Mouse (Mus musculus): ENCODE results near the gene Tpp1. TPM values are rescaled to one million over a fixed set of nuclear protein-coding genes. Genes with fewer than 3 reads are reported as not detected.

Tpp1 gene
- polyA plus RNA-seq, 1 experiment from 2014 or later: 48.2 TPM

DNA sequence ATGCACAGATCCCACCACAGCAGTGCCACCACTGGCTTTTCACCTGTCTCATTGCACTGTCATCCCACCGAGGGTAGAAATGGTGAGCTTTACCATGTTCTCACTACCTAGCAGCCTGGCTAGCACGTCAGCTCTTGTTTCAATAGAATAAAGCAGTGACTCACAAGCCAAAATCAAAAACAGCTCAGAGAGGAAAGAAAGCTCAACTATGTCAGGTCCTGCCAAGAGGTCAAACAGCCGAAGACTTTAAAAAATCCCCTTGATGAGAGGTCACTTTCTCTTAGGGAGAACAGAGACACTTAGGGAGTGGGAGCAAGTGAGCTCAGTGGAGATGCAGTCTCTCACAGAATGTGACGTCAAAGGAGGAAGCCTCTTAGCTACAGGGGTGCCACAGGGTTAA, 31.8 kb upstream of the Tpp1 start:
- WGBS: 40% methylated on average over 4 of the region's 4 CpGs
- Histone ChIP-seq H3K9ac (peak overlapping the region; percentile 49; the same call in 1 of the 2 replicates), H3K4me1 (replicated peaks; ENCODE audit: control insufficient read depth, insufficient read depth, low read length) (peaks cover 52% of the 10 kb centered on the region), H3K36me3 (replicated peaks; ENCODE audit: control insufficient read depth, insufficient read depth) (peaks cover 67% of the 10 kb centered on the region), H3K4me2 (replicated peaks) (peak overlapping the region; percentile 97), H3K9me3 (ENCODE audit: control insufficient read depth, low read length) (no peaks in the 10 kb centered on the region), H3K27ac (no peak overlapping the region), H3K27me3 (ENCODE audit: control insufficient read depth, insufficient read depth, low read length) (no peaks in the 10 kb centered on the region), H3K4me3 (replicated peaks; ENCODE audit: low read length) (no peak overlapping the region)
- ATAC-seq (ENCODE audit: low FRiP score) (no peak), DNase-seq (ENCODE audit: low spot score) (no peak)

DNA sequence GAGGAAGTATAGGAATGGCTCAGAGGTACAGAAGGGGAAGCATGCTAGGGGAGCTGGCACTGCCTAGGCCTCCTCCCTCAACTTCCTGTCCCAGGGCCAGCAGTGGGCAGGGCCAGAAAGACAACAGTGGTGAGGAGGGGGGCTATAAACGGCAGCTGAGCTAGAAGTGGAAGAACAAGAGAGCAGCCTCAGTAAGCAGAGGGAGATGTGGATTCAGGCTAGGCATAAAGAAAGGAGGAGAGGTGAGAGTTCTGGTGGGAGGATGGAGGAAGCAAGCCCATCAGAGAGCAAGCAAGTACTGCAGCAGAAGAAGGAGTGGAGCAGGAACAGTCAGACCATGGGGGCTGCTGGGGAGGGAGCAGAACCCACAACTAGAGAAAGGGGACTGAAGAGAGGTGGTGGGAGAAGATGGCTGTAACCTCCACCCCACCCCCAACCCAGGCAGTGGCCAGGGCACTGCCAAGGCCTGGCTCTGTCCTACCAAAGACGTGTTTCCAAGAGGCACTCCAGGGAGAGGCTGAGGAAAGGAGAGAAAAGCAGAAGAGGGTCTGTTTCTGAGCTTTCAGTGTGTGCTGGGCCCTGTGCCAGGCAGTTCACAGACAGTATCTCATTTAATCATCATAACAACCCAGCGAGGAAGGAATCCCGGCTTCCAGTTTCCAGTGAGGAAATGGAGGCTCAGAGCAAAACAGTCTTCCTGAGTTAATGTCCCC, 26.7 kb upstream of the Tpp1 start:
- Histone ChIP-seq H3K27me3 (ENCODE audit: control insufficient read depth, insufficient read depth, low read length) (no peaks in the 10 kb centered on the region), H3K36me3 (replicated peaks; ENCODE audit: control insufficient read depth, insufficient read depth) (peaks cover 84% of the 10 kb centered on the region), H3K4me2 (replicated peaks) (peak overlapping the region; percentile 31), H3K27ac (peak overlapping the region; percentile 70), H3K9me3 (ENCODE audit: control insufficient read depth, low read length) (no peaks in the 10 kb centered on the region), H3K4me3 (replicated peaks; ENCODE audit: low read length) (no peak overlapping the region), H3K9ac (peak overlapping the region; percentile 28; the same call in 1 of the 2 replicates), H3K4me1 (replicated peaks; ENCODE audit: control insufficient read depth, insufficient read depth, low read length) (peaks cover 58% of the 10 kb centered on the region)
- no peak for DNase-seq (ENCODE audit: low spot score)
- 32% methylated on average over 4 of the region's 4 CpGs for WGBS
- peak; percentile 74 for ATAC-seq (ENCODE audit: low FRiP score)

DNA sequence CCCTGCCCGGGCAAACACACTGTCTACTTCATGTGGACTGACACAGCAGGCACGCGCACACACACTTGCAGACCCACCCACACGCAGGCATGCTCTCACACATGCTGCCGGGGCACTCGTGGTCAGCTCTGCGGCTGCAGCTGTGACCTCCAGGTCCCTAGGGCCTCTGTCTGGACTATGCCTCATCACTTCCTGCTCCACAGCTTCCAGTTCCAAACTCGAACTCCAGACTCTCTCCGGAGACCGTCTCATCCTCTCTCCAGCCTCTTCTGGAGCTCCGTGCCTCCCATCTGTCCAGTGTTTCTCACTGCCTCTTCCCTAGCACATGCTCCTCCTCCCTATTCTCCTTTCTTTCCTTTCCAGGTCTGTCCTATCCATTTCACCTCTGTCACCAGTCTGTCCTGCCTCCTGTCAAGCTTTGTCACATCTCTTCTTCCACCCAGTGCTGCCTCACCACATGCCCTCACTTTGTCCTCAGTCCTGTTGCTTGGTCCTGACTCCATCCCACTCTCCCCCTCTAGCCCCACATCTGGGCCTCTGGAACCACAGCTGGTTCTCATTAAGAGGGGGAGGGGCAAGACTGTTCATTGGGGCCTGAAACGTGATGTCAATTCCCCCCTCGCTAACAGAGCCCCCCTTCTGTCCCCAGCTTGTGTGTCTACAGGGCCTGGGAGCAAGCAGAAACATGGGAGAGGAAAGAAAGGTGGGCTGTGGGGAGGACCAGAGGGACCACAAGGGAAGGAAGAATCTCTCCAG, 25.9 kb upstream of the Tpp1 start:
- H3K4me2 ChIP-seq (replicated peaks): peak overlapping the region; percentile 31
- peak; percentile 23; the same call in 1 of the 2 replicates for ATAC-seq (ENCODE audit: low FRiP score)
- no peak overlapping the region for H3K4me3 ChIP-seq (replicated peaks; ENCODE audit: low read length)
- H3K27me3 ChIP-seq (ENCODE audit: control insufficient read depth, insufficient read depth, low read length): no peaks in the 10 kb centered on the region
- WGBS: 44% methylated on average over 13 of the region's 13 CpGs
- DNase-seq (ENCODE audit: low spot score): no peak
- peak overlapping the region; percentile 31 for H3K9ac ChIP-seq
- H3K9me3 ChIP-seq (ENCODE audit: control insufficient read depth, low read length): no peaks in the 10 kb centered on the region
- peaks cover 50% of the 10 kb centered on the region for H3K4me1 ChIP-seq (replicated peaks; ENCODE audit: control insufficient read depth, insufficient read depth, low read length)
- peak overlapping the region; percentile 70; the same call in 1 of the 2 replicates for H3K27ac ChIP-seq
- peaks cover 80% of the 10 kb centered on the region for H3K36me3 ChIP-seq (replicated peaks; ENCODE audit: control insufficient read depth, insufficient read depth)

DNA sequence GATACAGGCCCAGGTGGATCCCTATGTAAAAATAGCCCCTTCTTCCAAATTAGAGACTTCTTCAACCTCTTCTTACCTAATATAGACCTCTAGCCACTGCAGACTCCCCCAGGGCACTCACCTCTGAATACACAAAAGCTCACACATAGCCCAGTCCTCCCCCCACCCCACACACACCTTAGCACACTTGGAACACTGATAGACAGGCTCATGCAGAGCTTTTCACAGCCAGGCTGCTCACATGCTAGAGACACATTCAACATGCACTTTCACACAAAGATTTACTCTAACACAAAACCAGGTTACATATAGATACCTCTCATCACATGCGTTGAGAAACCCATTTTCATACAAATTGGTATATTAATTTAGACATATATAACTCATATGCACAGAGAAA, 25.3 kb upstream of the Tpp1 start:
- ATAC-seq (ENCODE audit: low FRiP score): no peak
- Histone ChIP-seq H3K4me2 (replicated peaks) (peak overlapping the region; percentile 31), H3K27ac (no peak overlapping the region), H3K9me3 (ENCODE audit: control insufficient read depth, low read length) (no peaks in the 10 kb centered on the region), H3K36me3 (replicated peaks; ENCODE audit: control insufficient read depth, insufficient read depth) (peaks cover 80% of the 10 kb centered on the region), H3K4me1 (replicated peaks; ENCODE audit: control insufficient read depth, insufficient read depth, low read length) (peaks cover 46% of the 10 kb centered on the region), H3K27me3 (ENCODE audit: control insufficient read depth, insufficient read depth, low read length) (no peaks in the 10 kb centered on the region), H3K9ac (no peak overlapping the region; the same call in 1 of the 2 replicates), H3K4me3 (replicated peaks; ENCODE audit: low read length) (no peak overlapping the region)
- DNase-seq (ENCODE audit: low spot score): no peak
- 84% methylated on average over 1 of the region's 1 CpGs for whole genome bisulfite sequencing

DNA sequence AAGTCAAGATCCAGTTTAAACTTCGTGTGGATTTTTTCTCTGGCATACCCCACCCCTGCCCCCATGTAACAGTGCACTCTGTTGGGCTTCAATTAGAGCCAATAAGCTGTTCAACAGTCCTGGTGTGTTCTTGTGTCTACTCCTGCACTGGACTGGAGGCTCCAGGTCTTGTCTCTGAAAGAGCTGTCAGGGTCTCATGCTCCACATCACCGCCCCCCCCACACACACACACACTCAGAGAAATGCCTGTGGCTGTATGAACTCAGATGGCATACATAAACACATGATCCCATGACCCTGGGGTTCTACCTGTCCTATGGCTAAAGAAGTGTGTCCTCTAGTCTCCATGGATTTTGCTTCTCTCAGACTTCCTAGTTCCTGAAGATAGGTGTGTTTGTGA, 24.0 kb upstream of the Tpp1 start:
- Histone ChIP-seq H3K9ac (no peak overlapping the region), H3K36me3 (replicated peaks; ENCODE audit: control insufficient read depth, insufficient read depth) (peaks cover 80% of the 10 kb centered on the region), H3K27me3 (ENCODE audit: control insufficient read depth, insufficient read depth, low read length) (no peaks in the 10 kb centered on the region), H3K27ac (no peak overlapping the region), H3K4me2 (replicated peaks) (no peak overlapping the region), H3K9me3 (ENCODE audit: control insufficient read depth, low read length) (no peaks in the 10 kb centered on the region), H3K4me3 (replicated peaks; ENCODE audit: low read length) (no peak overlapping the region), H3K4me1 (replicated peaks; ENCODE audit: control insufficient read depth, insufficient read depth, low read length) (peaks cover 50% of the 10 kb centered on the region)
- no peak for DNase-seq (ENCODE audit: low spot score)
- no peak for ATAC-seq (ENCODE audit: low FRiP score)
- WGBS: 88% methylated on average over 2 of the region's 2 CpGs

DNA sequence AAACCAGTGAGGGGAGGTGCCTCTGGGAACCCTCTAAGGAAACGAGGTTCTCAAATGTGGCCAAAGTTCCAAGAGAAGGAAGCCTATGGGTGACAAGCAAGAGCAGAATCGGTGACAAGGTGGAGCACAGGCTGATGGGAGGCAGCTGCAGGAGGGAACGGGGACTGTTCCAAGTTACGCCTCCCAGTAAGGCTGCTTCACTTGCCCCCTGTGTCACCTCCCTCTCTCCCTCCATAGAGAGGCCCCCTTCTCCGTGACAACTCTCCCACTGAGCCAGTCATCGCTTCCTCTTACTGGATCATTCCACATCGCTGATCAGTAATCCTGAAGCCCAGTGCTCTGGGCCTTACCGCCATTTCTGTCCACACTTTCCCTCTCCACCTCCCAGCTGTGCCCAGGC, 22.6 kb upstream of the Tpp1 start:
- no peak overlapping the region for H3K4me3 ChIP-seq (replicated peaks; ENCODE audit: low read length)
- H3K9ac ChIP-seq: no peak overlapping the region
- no peaks in the 10 kb centered on the region for H3K27me3 ChIP-seq (ENCODE audit: control insufficient read depth, insufficient read depth, low read length)
- peaks cover 53% of the 10 kb centered on the region for H3K4me1 ChIP-seq (replicated peaks; ENCODE audit: control insufficient read depth, insufficient read depth, low read length)
- H3K4me2 ChIP-seq (replicated peaks): no peak overlapping the region
- DNase-seq (ENCODE audit: low spot score): no peak
- no peak for ATAC-seq (ENCODE audit: low FRiP score)
- no peak overlapping the region for H3K27ac ChIP-seq
- peaks cover 80% of the 10 kb centered on the region for H3K36me3 ChIP-seq (replicated peaks; ENCODE audit: control insufficient read depth, insufficient read depth)
- 32% methylated on average over 8 of the region's 8 CpGs for WGBS
- H3K9me3 ChIP-seq (ENCODE audit: control insufficient read depth, low read length): no peaks in the 10 kb centered on the region

DNA sequence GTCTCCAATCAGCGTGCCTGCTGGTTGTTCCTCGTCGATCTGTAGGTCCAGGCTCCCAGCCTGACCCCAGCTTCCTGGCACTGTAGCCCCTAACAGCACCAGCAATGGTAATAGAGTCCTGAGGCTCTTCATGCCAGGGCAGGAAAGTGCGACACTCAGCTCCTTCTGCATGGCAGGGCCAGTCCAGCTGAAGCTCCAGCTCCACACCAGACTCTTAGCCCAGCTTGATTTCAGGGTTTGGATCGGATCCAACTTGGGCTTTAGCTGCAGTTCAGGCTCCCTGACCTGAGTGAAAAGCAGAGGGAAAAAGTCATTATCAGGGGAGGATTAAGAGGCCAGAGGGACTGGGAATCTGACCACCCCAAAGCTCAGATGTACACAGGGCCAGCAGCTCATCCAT, 21.0 kb upstream of the Tpp1 start:
- H3K36me3 ChIP-seq (replicated peaks; ENCODE audit: control insufficient read depth, insufficient read depth): peaks cover 84% of the 10 kb centered on the region
- no peak overlapping the region for H3K4me2 ChIP-seq (replicated peaks)
- H3K4me3 ChIP-seq (replicated peaks; ENCODE audit: low read length): no peak overlapping the region
- no peaks in the 10 kb centered on the region for H3K27me3 ChIP-seq (ENCODE audit: control insufficient read depth, insufficient read depth, low read length)
- ATAC-seq (ENCODE audit: low FRiP score): no peak; the same call in 1 of the 2 replicates
- peaks cover 50% of the 10 kb centered on the region for H3K4me1 ChIP-seq (replicated peaks; ENCODE audit: control insufficient read depth, insufficient read depth, low read length)
- H3K27ac ChIP-seq: no peak overlapping the region
- H3K9ac ChIP-seq: no peak overlapping the region
- DNase-seq (ENCODE audit: low spot score): no peak
- no peaks in the 10 kb centered on the region for H3K9me3 ChIP-seq (ENCODE audit: control insufficient read depth, low read length)
- WGBS: 92% methylated on average over 5 of the region's 5 CpGs

DNA sequence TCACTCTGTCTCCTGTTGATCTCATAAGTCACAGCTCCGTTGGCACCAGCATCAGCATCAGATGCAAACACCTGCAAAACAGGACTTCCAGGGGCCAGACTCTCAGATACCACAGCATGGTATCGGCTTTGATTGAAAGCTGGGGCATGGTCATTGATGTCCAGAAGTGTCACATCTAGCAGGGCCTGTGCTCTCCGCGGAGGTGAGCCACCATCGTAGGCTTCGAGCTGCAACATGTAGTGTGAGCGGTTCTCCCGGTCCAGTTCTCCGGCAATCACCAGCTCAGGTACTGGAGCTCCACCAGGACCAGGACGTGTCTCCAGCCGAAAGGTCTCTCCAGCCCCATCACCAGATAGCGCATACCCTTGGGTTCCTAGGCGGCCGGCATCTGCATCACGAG, 20.3 kb upstream of the Tpp1 start:
- Histone ChIP-seq H3K27me3 (ENCODE audit: control insufficient read depth, insufficient read depth, low read length) (no peaks in the 10 kb centered on the region), H3K27ac (no peak overlapping the region), H3K9me3 (ENCODE audit: control insufficient read depth, low read length) (no peaks in the 10 kb centered on the region), H3K9ac (no peak overlapping the region), H3K36me3 (replicated peaks; ENCODE audit: control insufficient read depth, insufficient read depth) (peaks cover 84% of the 10 kb centered on the region), H3K4me3 (replicated peaks; ENCODE audit: low read length) (no peak overlapping the region), H3K4me1 (replicated peaks; ENCODE audit: control insufficient read depth, insufficient read depth, low read length) (peaks cover 50% of the 10 kb centered on the region), H3K4me2 (replicated peaks) (no peak overlapping the region)
- DNase-seq (ENCODE audit: low spot score) (no peak), ATAC-seq (ENCODE audit: low FRiP score) (no peak)
- WGBS: 93% methylated on average over 15 of the region's 15 CpGs

DNA sequence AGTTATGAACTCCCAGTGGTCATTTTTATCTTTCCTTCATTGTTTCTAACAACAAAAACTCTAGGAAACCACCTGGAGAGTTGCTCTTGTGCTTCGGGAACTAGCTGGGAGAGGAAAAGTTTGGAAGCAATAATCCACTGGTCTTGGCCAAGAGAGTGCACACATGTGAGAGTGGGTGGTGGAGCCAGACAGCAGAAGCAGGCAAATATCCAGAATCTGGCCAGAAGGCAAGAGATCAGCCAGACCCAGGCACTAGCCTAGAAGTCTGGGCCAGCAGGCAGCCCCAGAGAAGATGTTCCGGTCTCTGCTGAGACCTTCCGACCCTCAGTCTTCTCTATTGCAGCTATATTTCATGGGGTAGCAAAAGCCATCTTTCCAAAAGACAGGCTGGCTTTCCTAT, 17.9 kb upstream of the Tpp1 start:
- no peak overlapping the region for H3K27ac ChIP-seq
- ATAC-seq (ENCODE audit: low FRiP score) (no peak), DNase-seq (ENCODE audit: low spot score) (no peak)
- H3K9ac ChIP-seq: no peak overlapping the region
- no peaks in the 10 kb centered on the region for H3K27me3 ChIP-seq (ENCODE audit: control insufficient read depth, insufficient read depth, low read length)
- H3K36me3 ChIP-seq (replicated peaks; ENCODE audit: control insufficient read depth, insufficient read depth): peaks cover 91% of the 10 kb centered on the region
- H3K4me2 ChIP-seq (replicated peaks): no peak overlapping the region
- no peaks in the 10 kb centered on the region for H3K9me3 ChIP-seq (ENCODE audit: control insufficient read depth, low read length)
- WGBS: 87% methylated on average over 3 of the region's 3 CpGs
- H3K4me1 ChIP-seq (replicated peaks; ENCODE audit: control insufficient read depth, insufficient read depth, low read length): peaks cover 39% of the 10 kb centered on the region
- no peak overlapping the region for H3K4me3 ChIP-seq (replicated peaks; ENCODE audit: low read length)

Measured in hindbrain, embryonic 14.5 days (tissue).